Mouse (Mus musculus) left cerebral cortex, adult 18-20 months (tissue): ENCODE measurements at regions not wholly inside any gene's neighbourhood (a gene's known extent, or its start where the extent isn't known, plus 50 kb on each side); places are given as distances from the start of the nearest gene placed in this dataset.
A peak's percentile ranks its signal among the peaks of the same experiment; 100 is the strongest.

ENCODE experiments used
- DNase-seq, 2 experiments: peaks; one replicate each; pipeline ENCODE4 v3.0.0; 2021 to 2022; ENCODE audit warnings: low spot score in 2 of 2, mixed read lengths in 1 of 2

DNA sequence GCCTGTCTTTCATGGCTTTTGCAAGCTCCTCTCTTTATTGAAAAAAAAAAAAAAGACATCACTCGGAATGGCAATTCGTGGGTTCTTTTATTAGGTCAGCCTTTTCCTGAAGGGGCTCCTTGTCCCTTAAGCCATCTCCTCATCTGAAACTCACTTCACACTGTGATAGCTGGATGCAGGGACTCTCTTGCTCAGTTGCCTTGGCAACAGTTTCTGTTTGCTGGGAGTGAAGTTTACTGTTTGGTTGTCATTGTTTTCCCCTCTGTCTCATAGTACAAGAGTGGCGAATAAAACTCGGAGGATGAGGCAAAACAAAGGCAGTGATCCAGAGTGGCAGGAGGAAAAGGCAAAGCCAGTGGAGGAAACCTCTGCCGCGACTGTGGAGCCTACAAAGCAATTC lies 194.6 kb downstream of the Brinp2 start:
- DNase-seq = no peak

DNA sequence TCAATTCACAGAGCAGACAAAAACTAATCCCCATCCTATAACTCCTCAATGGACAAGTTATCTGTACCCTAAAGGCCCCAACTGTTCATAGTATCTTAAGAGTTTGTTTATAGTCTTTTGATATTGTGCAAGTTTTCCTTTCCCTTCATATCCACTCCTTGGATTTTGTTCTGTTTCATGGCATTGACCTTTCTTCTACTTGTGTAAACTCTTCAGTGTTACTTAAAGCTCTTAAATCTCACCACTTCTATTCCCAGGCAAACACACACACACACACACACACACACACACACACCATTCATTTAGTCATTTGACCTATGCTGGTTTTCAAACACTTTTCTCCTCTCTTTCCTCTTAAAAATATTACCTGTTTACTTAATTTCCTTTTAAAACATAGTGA lies 192.7 kb downstream of the Brinp2 start:
- no peak for DNase-seq

DNA sequence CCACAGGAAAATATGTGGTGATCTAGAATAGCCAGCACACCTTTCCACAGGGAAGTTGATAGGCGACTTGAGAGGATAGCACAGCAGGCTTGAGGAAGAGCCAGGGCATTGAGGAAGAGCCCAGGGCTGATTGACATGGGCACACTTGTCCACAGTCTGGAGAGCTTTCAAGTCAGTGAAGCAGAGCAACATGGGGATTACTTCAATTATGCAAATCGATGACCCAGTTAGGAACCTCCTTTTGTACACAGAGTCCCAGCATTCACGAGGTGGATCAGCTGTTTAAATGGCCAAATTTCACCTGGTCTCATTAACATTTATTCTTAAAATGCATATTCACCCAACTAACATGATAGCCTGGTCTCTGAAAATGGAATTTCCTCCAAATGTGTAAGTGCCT lies 186.1 kb downstream of the Brinp2 start:
- no peak for DNase-seq

DNA sequence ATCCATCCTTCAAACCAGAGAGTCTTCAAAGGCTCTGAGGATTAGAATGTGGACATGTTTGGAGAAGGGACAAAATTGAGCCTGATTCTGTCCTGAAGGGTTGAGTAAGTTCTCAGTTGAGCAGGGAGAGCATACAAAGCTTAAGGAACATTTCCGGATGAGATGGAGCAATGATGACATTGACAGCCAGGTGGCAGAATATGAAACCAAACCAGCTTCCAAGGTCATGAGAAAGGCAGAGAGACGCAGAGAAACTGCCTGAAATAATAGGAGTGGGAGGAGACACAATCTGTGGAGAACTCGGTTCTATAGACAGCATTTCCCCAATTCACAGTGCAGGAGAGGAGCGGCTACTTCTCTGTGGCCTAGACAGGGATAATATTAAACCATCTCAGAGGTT lies 176.0 kb downstream of the Brinp2 start:
- DNase-seq = no peak

DNA sequence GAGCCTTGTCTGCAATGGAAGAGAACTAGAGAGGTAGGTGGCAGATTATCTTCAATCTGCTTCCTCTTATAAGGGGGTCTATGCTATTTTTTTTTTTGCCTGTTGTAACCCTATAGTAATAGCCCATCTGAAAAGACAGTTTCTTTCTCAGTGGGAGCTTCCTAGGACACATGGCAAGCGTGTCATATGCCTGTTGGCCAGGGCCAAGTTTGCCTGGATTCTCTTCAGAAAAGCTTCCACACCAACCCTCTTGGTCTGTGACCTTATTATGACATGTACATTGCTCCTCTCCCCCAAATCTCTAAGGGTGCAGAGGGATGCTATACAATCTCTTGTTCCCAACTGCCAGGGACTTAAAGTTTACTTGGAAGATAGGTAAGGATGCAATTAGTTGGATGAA lies 174.8 kb downstream of the Brinp2 start:
- no peak for DNase-seq

DNA sequence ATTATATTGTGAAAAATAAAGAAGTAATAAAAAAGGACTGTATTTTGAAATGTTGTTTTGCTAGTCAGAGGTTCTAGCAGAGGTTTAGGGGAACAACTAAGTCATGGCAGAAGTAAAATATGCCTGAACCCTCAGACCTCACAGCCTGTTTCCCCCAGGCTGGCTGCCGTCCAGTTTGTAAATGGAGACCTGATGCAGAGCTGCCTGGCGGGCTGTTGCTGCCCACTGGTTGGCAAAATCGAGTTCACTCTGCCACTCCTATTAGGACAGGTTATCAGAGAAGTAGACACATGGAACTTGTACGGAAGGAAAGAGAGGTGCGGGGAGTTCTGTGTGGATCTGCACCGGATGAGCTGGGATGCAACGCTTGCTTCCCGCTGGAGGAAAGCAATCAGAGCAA lies 168.5 kb downstream of the Brinp2 start:
- DNase-seq = no peak

DNA sequence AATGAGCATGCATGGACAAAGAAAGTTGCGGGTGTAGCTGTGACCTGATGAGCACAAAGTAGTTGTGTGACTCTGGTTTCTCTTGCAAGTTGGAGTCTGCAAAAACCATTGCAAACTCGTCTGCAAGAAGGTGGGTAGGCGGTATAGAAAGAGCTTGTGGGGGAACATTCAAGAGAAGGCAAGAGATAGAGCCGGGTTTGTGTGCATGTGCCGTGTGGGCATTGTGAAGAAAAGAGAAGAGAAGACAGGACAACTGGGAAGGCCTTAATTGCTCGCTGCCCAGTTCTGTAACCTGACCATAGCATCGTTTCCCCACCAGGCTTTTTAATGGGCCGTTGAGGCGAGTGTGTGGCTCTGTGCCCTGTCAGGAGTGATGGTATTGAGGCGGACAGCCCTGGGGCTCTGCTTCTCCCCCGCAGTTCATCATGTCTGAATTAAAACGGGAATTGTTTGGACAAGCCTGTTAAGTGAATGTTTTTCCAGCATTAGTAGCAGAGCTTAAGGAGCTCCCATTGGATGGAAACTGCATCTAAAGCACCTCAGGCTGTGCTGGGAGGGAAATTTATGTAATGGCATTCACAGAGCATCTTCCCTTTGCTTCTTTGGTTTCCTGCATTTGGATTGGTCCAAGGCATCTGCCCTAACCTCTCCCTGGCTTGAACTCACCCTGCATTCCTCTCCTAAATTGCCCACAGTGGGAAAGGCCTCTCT lies 163.1 kb downstream of the Brinp2 start:
- DNase-seq = peak; percentile 49 to 74

DNA sequence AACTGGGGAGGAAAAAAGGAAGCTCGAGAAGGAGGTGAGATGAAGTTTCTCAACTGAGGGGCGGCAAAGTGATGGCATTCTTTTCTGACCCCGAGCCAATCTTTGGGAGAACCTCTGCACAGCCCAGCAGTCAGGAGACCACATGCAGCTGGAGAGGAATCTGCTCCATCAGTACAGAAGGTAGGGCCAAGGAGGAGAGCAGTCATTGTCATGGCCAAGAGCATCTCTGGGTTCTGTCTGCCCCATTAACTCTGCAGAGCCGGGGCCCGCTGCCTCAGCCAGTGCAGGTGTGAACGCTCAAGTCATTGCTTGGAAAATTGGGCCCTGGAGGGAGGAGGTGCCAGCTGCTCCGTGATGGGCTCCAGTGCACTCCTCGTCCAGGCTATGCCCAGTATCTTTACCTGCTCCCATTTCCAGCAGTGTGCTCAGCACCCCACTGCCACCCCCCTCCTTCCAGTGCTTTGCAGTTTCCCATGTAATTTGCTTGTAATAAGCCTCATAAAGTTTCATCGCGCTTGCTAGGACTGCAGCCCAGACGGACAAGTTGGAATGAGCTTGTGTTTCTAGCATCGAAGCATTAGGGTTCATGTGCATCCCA lies 162.1 kb downstream of the Brinp2 start:
- DNase-seq = no peak
